Comparison of ENCODE assay signal across 16 mouse cellular contexts in genomic region chr2:58663404-58664120, GRCm38 (mm10).
A peak's percentile ranks its signal among the peaks of the same experiment; 100 is the strongest.
DNase-seq lines count a peak whose midpoint lies in the region; ATAC-seq lines count a peak whose summit lies in the region.
"Had no signal": no experiment of that assay in that cellular context is flagged by ENCODE, and none has a peak within 500 bp of the region (broad histone marks: within the 10 kb centered on the region; RNA-seq: fewer than 3 reads in every experiment).

No protein-coding gene starts in this region.

- H3K27ac ChIP-seq in forebrain, embryonic 16.5 days (ENCODE audit: low read length), result no peak overlapping the region
- no peak overlapping the region; the same call in 1 of the 2 replicates for H3K27ac ChIP-seq in forebrain, embryonic 13.5 days
- H3K27ac ChIP-seq in midbrain, embryonic 15.5 days, result no peak overlapping the region
- H3K27ac ChIP-seq: embryonic facial prominence, embryonic 13.5 days; hindbrain, embryonic 15.5 days had no signal

- no peak overlapping the region for H3K4me2 ChIP-seq in forebrain, embryonic 16.5 days (ENCODE audit: low read length)
- no peak overlapping the region for H3K4me2 ChIP-seq in forebrain, embryonic 13.5 days
- H3K4me2 ChIP-seq in midbrain, embryonic 15.5 days, result no peak overlapping the region
- H3K4me2 ChIP-seq: embryonic facial prominence, embryonic 13.5 days; heart, embryonic 12.5 days; hindbrain, embryonic 15.5 days had no signal

- DNase-seq in layer of hippocampus, adult 11-12 months (ENCODE audit: low spot score), result peak; percentile 1
- no peak for DNase-seq in layer of hippocampus, adult 18-20 months (ENCODE audit: low spot score in 2 of 2)
- DNase-seq in retina, embryonic 14.5 days (ENCODE audit: low spot score), result peak; percentile 55
- DNase-seq: adrenal gland, adult 8-10 months; cerebellum, adult 9-11 months; cerebellum, postnatal 36 days; gastrocnemius, postnatal 36 days; heart, adult 18-20 months; heart, postnatal 36 days; kidney, adult 11 months had no signal

- H3K9ac ChIP-seq in forebrain, embryonic 16.5 days (replicated peaks; ENCODE audit: low read depth, low read length), result no peak overlapping the region
- H3K9ac ChIP-seq in forebrain, embryonic 13.5 days, result no peak overlapping the region
- H3K9ac ChIP-seq in midbrain, embryonic 15.5 days, result no peak overlapping the region
- H3K9ac ChIP-seq: embryonic facial prominence, embryonic 13.5 days; heart, embryonic 12.5 days; hindbrain, embryonic 15.5 days had no signal

- peaks cover 7% of the 10 kb centered on the region; the same call in 1 of the 2 replicates for H3K4me1 ChIP-seq in forebrain, embryonic 16.5 days (replicated peaks; ENCODE audit: control insufficient read depth, insufficient read depth, low read length)
- peaks cover 10% of the 10 kb centered on the region for H3K4me1 ChIP-seq in forebrain, embryonic 13.5 days
- peaks cover 11% of the 10 kb centered on the region; the same call in 1 of the 2 replicates for H3K4me1 ChIP-seq in midbrain, embryonic 15.5 days

- H3K27me3 ChIP-seq in forebrain, embryonic 16.5 days (replicated peaks; ENCODE audit: control insufficient read depth, insufficient read depth, low read length), result no peaks in the 10 kb centered on the region
- H3K27me3 ChIP-seq in forebrain, embryonic 13.5 days, result no peaks in the 10 kb centered on the region
- 0 out of 2 replicates have a peak, but pooled peaks cover 2% of the 10 kb centered on the region for H3K27me3 ChIP-seq in midbrain, embryonic 15.5 days (replicated peaks)
- H3K27me3 ChIP-seq: heart, embryonic 12.5 days; hindbrain, embryonic 15.5 days had no signal

- no peak overlapping the region for H3K4me3 ChIP-seq in forebrain, embryonic 16.5 days (replicated peaks; ENCODE audit: low read length)
- H3K4me3 ChIP-seq in forebrain, embryonic 13.5 days, result no peak overlapping the region
- H3K4me3 ChIP-seq in midbrain, embryonic 15.5 days, result no peak overlapping the region
- H3K4me3 ChIP-seq: embryonic facial prominence, embryonic 13.5 days; heart, embryonic 12.5 days; hindbrain, embryonic 15.5 days had no signal

- 79% methylated on average over 7 of the region's 7 CpGs for WGBS in forebrain, embryonic 16.5 days
- WGBS in forebrain, embryonic 13.5 days, result 78% methylated on average over 7 of the region's 7 CpGs
- 54% methylated on average over 7 of the region's 7 CpGs for WGBS in midbrain, embryonic 15.5 days

- no peaks in the 10 kb centered on the region for H3K9me3 ChIP-seq in forebrain, embryonic 16.5 days (ENCODE audit: control insufficient read depth, low read length)
- no peaks in the 10 kb centered on the region for H3K9me3 ChIP-seq in forebrain, embryonic 13.5 days (replicated peaks)
- H3K9me3 ChIP-seq in midbrain, embryonic 15.5 days, result no peaks in the 10 kb centered on the region
- H3K9me3 ChIP-seq: embryonic facial prominence, embryonic 13.5 days; heart, embryonic 12.5 days; hindbrain, embryonic 15.5 days had no signal

- H3K36me3 ChIP-seq in forebrain, embryonic 16.5 days (ENCODE audit: control insufficient read depth, insufficient read depth), result no peaks in the 10 kb centered on the region
- no peaks in the 10 kb centered on the region for H3K36me3 ChIP-seq in forebrain, embryonic 13.5 days (ENCODE audit: poor library complexity, severe bottlenecking)
- H3K36me3 ChIP-seq in midbrain, embryonic 15.5 days (replicated peaks), result no peaks in the 10 kb centered on the region
- H3K36me3 ChIP-seq: embryonic facial prominence, embryonic 13.5 days; heart, embryonic 12.5 days; hindbrain, embryonic 15.5 days had no signal

- peak; percentile 55 for ATAC-seq in forebrain, embryonic 16.5 days
- no peak for ATAC-seq in forebrain, embryonic 13.5 days
- no peak for ATAC-seq in midbrain, embryonic 15.5 days (replicated peaks)

Comparison
In these comparisons a context has a peak if more than half of its experiments do, and no peak if none do; other contexts are left out.
1. DNase-seq: peak in layer of hippocampus, adult 11-12 months (single experiment) and retina, embryonic 14.5 days (single experiment); none in layer of hippocampus, adult 18-20 months (0 of 2).